Mouse (Mus musculus): ENCODE results near the gene Wdr82.

- TF ChIP-seq CHD2 (IDR thresholded peaks at IDR 0.05; ENCODE audit: low read depth, low read length) (no peak), ZNF384 (IDR thresholded peaks at IDR 0.05; ENCODE audit: low read depth, low read length) (no peak), ZC3H11A (IDR thresholded peaks at IDR 0.05; ENCODE audit: borderline replicate concordance, low read depth, low read length) (no peak)
Measured at GRCm38 (mm10) chr9:106156921-106157622, 13.7 kb upstream of the Wdr82 start.

Measured in ES-E14 (cell line).